Mouse (Mus musculus) stomach, adult 2 months (tissue): ENCODE data around the gene Olfr1009. TPM values are rescaled to one million over a fixed set of nuclear protein-coding genes. Genes with fewer than 3 reads are reported as not detected.

Experiments
- polyA plus RNA-seq: library from polyadenylated mRNA; depleted of rRNA; stranded (reverse); fragments of >200 nt; gene quantifications from 2 replicates; pipeline ENCODE4 v1.2.3, GENCODE M21; 2012; rRNA removed

Olfr1009 gene
- polyA plus RNA-seq, result not detected in 2 replicates

DNA sequence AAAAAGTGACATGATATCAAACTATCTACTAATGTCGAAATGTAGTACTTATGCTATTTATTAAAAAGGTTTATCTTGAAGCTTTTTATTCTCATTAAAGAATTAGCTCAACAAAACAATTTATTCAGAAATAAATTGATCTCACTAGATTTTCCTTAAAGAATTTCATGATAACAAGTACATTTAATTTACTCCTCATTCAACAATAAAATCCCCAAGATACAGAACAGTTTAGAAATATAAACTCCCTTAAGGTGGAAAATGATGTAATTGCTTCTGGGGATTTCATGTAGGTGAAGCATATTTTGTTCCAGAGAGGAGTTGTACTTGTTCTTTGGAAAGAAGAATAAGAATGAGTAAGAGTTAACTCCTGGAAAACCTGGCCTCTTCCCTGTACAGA is at the start of gene Olfr1009:
Gene Olfr1009 (plus strand): TSS at position 301 of the 400 bp plus-strand sequence.

DNA sequence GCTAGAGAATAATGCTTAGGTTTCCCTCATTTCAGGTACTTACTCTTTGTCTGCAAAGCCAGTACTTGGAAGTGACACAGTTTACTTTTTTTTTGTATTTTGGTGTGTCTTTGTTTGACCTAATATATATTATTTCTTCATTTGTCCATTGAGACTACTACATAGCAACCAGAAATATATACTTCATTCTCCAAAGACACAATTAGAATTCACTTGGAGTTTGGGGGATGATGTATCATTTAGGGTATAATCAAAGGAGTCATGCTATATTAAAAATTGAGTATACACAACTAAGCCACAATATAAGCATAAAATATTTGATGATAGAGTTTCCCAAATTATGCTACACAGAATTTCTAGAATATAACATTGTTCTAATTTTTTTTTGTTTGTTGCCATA is 36.6 kb upstream of the Olfr1009 start, which contains the start of gene Olfr1006:
Gene Olfr1006 (minus strand): TSS at position 101 of the 400 bp plus-strand sequence.

DNA sequence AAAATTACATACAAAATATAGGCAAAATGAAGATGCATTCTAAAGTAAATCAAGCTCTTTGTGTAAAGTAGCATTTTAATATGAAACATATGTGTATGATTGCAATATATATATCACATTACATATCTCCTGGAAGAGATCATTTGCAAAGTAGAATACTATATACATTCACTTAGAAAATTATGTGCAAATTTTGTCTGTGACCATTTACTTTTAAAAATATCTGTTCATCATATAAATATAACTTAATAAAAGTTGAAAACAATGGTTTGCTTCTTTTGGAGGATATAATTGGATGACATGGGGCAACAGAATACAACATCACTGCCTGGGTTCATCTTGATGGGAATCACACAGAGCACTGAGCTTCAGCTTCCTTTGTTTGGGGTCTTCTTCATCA is 26.1 kb upstream of the Olfr1009 start, which contains the start of gene Olfr1008:
Gene Olfr1008 (plus strand): TSS at position 301 of the 400 bp plus-strand sequence.

DNA sequence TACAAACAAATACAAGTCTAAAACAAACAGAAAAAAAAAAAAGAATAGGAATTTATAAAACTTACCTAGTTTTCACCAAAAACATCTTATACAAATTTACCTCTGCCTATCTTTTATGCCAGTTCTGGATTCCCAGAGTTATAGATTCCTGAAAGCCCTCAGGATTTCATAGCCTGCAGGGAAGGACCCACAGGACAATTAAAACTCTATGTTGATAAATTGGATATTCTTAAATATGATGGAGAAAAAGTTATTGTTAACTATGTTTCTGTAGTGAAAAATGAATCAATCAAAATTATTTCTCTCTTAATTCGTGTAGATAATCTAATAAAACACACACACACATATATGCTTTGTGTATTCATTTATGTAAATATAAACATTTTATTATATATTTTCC is 47.4 kb downstream of the Olfr1009 start, which contains the start of gene Olfr1012:
Gene Olfr1012 (minus strand): TSS at position 101 of the 400 bp plus-strand sequence.

DNA sequence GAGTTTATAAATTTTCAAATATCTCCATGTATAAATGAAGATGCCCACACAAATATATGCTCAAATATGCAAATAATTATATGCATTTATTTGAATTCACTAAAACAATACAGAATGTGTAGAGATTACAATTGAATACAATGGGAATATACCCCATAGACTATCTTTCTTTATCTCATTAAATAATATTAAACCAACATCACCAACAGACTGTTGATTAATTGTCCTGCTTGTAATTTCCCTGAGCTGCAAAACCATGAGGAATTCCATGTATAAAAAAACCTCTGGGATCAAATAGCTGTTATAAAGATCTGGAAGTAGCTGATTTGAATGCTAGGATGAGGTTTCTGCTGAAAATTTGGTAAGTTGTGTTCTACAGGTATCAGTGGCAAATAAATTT is 51.6 kb downstream of the Olfr1009 start, which contains the start of gene Olfr1013:
Gene Olfr1013 (plus strand): TSS at position 301 of the 400 bp plus-strand sequence.

DNA sequence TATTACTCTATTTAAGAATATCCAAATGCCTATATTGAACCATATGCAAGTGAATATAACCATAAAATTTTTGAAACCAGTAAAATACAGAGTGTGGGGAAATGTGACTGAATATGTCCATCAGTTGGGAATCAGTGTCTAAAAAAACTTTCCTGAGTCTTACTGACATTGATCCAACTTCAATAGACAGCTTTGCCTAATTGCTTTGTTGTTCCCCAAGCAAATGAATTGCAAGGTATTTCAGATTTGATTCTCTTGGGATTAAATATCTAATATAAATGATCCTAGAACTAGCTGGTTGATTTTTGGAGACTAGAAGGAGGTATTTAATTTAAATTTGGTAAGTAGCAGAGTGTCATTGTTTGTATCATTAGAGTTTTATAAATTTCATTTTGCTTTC is 57.2 kb downstream of the Olfr1009 start, which contains the start of gene Olfr1014:
Gene Olfr1014 (plus strand): TSS at position 301 of the 400 bp plus-strand sequence.

Other genes starting within 250 kb of the Olfr1009 start
- 2.0 and 2.9 TPM in 2 replicates for gene 4833423E24Rik, start 196.4 kb upstream of the Olfr1009 start, polyA plus RNA-seq
- gene Olfr996, start 136.2 kb upstream of the Olfr1009 start, polyA plus RNA-seq, result not detected in 2 replicates
- gene Olfr998, start 126.5 kb upstream of the Olfr1009 start, polyA plus RNA-seq, result not detected in 2 replicates
- not detected in 2 replicates for gene Olfr1000, start 103.5 kb upstream of the Olfr1009 start, polyA plus RNA-seq
- not detected in 2 replicates for gene Olfr1002, start 64.7 kb upstream of the Olfr1009 start, polyA plus RNA-seq
- not detected in 2 replicates for gene Olfr154, start 51.0 kb upstream of the Olfr1009 start, polyA plus RNA-seq
- not detected in 2 replicates for gene Olfr1006, start 36.7 kb upstream of the Olfr1009 start, polyA plus RNA-seq
- not detected in 2 replicates for gene Olfr1008, start 26.0 kb upstream of the Olfr1009 start, polyA plus RNA-seq
- gene Olfr1012, start 47.3 kb downstream of the Olfr1009 start, polyA plus RNA-seq, result not detected in 2 replicates
- not detected in 2 replicates for gene Olfr1013, start 51.7 kb downstream of the Olfr1009 start, polyA plus RNA-seq
- not detected in 2 replicates for gene Olfr1014, start 57.3 kb downstream of the Olfr1009 start, polyA plus RNA-seq
- gene Olfr1015, start 66.6 kb downstream of the Olfr1009 start, polyA plus RNA-seq, result not detected in 2 replicates
- gene Olfr1016, start 87.1 kb downstream of the Olfr1009 start, polyA plus RNA-seq, result not detected in 2 replicates
- not detected in 2 replicates for gene Olfr1018, start 103.1 kb downstream of the Olfr1009 start, polyA plus RNA-seq
- gene Olfr1019, start 130.1 kb downstream of the Olfr1009 start, polyA plus RNA-seq, result not detected in 2 replicates
- not detected in 2 replicates for gene Olfr1020, start 131.6 kb downstream of the Olfr1009 start, polyA plus RNA-seq
- not detected in 2 replicates for gene Olfr1022, start 153.2 kb downstream of the Olfr1009 start, polyA plus RNA-seq
- gene Olfr1023, start 170.2 kb downstream of the Olfr1009 start, polyA plus RNA-seq, result not detected in 2 replicates
- gene Olfr1024, start 189.6 kb downstream of the Olfr1009 start, polyA plus RNA-seq, result not detected in 2 replicates
- gene Olfr1025-ps1, start 199.8 kb downstream of the Olfr1009 start, polyA plus RNA-seq, result not detected in 2 replicates
- gene Olfr1026, start 206.1 kb downstream of the Olfr1009 start, polyA plus RNA-seq, result not detected in 2 replicates
- gene Olfr1028, start 235.0 kb downstream of the Olfr1009 start, polyA plus RNA-seq, result not detected in 2 replicates